Mouse (Mus musculus) lung, embryonic 16.5 days (tissue): ENCODE results near the gene Dhx40. TPM values are rescaled to one million over a fixed set of nuclear protein-coding genes. Genes with fewer than 3 reads are reported as not detected.
A peak's percentile ranks its signal among the peaks of the same experiment; 100 is the strongest.
"Not testable (repeated sequence)": the region's sequence is repeated elsewhere in the genome, so short reads cannot be mapped to it uniquely, and the experiment has no call there.

Source experiments
- ATAC-seq: fragments of 200-750 bp; cut with Nextera tagmentation; 2 replicates; pipeline ENCODE4 v1.8.0; 2017; ENCODE audit warnings: low read depth, mild to moderate bottlenecking, moderate library complexity
- H3K27ac ChIP-seq: fragments of 300-500 bp; sonication (generic); 2 replicates; pipeline ENCODE4 v1.5.1; 2014; ENCODE audit warnings: mild to moderate bottlenecking, control low read depth, low read length
- H3K27me3 ChIP-seq: fragments of 300-500 bp; sonication (generic); 2 replicates; pipeline ENCODE4 v1.6.1; 2014; ENCODE audit warnings: low read depth, low read length, mixed read lengths; ENCODE audit not compliant: control insufficient read depth, insufficient read depth
- H3K36me3 ChIP-seq: fragments of 300-500 bp; sonication (generic); 2 replicates; pipeline ENCODE4 v1.6.1; 2014; ENCODE audit warnings: low read length; ENCODE audit not compliant: control insufficient read depth, insufficient read depth
- H3K4me1 ChIP-seq: fragments of 300-500 bp; sonication (generic); replicated peaks from 2 replicates; pipeline ENCODE4 v1.6.1; 2014; ENCODE audit warnings: low read length, mixed read lengths; ENCODE audit not compliant: control insufficient read depth, insufficient read depth
- H3K4me2 ChIP-seq: fragments of 300-500 bp; sonication (generic); 2 replicates; pipeline ENCODE4 v1.6.1; 2014; ENCODE audit warnings: low read depth, low read length, control low read depth
- H3K4me3 ChIP-seq: fragments of 300-500 bp; sonication (generic); 2 replicates; pipeline ENCODE4 v1.5.1; 2014; ENCODE audit warnings: mild to moderate bottlenecking, low read length, control low read depth
- H3K9ac ChIP-seq: fragments of 300-500 bp; sonication (generic); 2 replicates; pipeline ENCODE4 v1.6.1; 2014; ENCODE audit warnings: low read length, control low read depth
- H3K9me3 ChIP-seq: fragments of 300-500 bp; sonication (generic); 2 replicates; pipeline ENCODE4 v1.6.1; 2016; ENCODE audit warnings: low read length; ENCODE audit not compliant: control insufficient read depth
- WGBS: fragments of 180-500 bp; shearing (Covaris S2); extraction: QIAGEN DNeasy Blood & Tissue Kit; methylation state at CpG from one replicate; pipeline ENCODE4 v1.1.7; 2014; 5-methylcytosine and 5-hydroxymethylcytosine counted together
- polyA plus RNA-seq: library from polyadenylated mRNA; unstranded; fragments of >200 nt; fragmentation: Nextera tagmentation; extraction: Ambion mirVana; gene quantifications from 2 replicates; pipeline ENCODE4 v1.2.1, GENCODE M21; 2015

Dhx40 gene
- polyA plus RNA-seq, 1 experiment from 2014 or later, result 28.4 TPM

DNA sequence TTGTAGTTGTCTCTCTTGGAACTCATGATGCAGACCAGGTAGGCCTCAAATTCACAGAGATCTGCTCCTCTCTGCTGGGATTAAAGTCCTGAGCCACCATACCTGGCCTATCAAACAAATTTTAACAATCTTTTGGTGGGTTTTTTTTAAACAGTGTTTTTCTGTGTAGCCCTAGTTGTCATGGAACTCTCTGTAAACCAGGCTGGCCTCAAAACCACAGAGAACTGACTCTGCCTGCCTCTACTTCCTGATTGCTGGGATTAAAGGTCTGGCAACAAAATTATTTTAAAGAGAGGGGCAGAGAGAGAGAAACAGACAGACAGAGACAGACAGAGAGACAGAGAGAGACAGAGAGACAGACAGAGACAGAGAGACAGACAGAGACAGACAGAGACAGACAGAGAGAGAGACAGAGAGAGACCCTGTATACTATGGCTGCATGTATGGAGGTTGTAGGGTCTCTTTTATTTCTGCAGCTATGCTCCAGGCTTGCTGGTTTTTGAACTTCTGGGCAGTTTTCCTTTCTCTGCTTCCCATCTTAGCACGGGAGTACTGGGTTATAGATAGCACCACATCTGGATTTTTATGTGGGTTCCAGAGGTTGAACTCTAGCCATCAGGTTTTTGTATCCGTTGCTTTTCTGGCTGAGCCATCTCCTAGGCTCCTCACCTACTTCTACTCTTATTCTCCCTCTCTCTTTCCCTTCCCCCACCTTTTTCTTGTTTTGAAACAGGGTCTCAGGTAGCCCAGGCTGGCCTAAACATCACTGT lies 20.1 kb upstream of the Dhx40 start:
- no peak overlapping the region for H3K4me2 ChIP-seq
- no peaks in the 10 kb centered on the region for H3K4me1 ChIP-seq
- H3K27me3 ChIP-seq, result no peaks in the 10 kb centered on the region
- H3K36me3 ChIP-seq, result no peaks in the 10 kb centered on the region
- no peaks in the 10 kb centered on the region for H3K9me3 ChIP-seq
- H3K4me3 ChIP-seq, result no peak overlapping the region
- WGBS, result 70% methylated on average over 2 of the region's 2 CpGs
- H3K27ac ChIP-seq, result no peak overlapping the region; the same call in 1 of the 2 replicates
- ATAC-seq, result no peak
- peak overlapping the region; percentile 20; the same call in 1 of the 2 replicates for H3K9ac ChIP-seq

DNA sequence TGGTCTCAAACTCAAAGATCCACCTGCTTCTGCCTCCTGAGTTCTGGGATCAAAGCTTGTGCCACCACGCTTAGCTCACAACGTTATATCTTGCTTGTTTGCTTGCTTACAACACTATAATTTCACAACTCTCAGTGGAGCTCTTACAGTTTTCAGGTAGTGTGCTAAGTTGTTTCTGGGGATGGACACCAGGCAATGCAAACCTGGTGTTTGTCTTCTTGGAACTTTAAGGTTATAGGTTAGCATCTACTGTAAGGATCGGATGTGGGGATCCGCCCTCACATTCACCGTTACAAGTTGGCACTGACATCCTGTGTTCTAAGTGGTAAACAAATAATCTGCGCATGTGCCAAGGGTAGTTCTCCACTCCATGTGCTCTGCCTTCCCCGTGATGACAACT lies 16.9 kb upstream of the Dhx40 start:
- Histone ChIP-seq H3K4me2 (no peak overlapping the region), H3K4me1 (no peaks in the 10 kb centered on the region), H3K36me3 (no peaks in the 10 kb centered on the region), H3K9me3 (no peaks in the 10 kb centered on the region), H3K9ac (no peak overlapping the region), H3K27me3 (no peaks in the 10 kb centered on the region), H3K27ac (no peak overlapping the region), H3K4me3 (no peak overlapping the region)
- WGBS, result 88% methylated on average over 6 of the region's 7 CpGs
- no peak for ATAC-seq

DNA sequence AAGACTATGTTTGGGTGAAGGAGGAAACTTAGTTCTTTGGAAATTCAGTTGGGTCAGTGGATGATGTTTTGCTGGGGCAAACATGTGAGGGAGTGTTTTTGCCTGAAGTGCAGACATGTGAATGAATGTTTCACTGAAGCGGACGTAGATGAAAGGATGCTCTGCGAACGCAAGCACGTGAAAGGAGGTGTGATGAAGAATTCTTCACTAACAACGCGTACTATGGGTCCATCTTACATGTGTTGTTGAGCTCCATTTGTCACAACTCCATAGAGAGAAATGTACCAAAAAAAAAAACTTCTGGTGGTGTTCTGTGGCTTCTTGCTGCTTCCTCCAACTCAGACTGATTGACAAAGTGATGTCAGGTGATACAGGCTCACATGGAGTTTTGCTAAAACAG lies 15.0 kb upstream of the Dhx40 start:
- no peak overlapping the region for H3K27ac ChIP-seq
- H3K4me2 ChIP-seq, result no peak overlapping the region
- WGBS, result 77% methylated on average over 7 of the region's 7 CpGs
- no peak for ATAC-seq
- no peak overlapping the region for H3K4me3 ChIP-seq
- H3K9ac ChIP-seq, result no peak overlapping the region
- no peaks in the 10 kb centered on the region for H3K9me3 ChIP-seq
- no peaks in the 10 kb centered on the region for H3K27me3 ChIP-seq
- H3K4me1 ChIP-seq, result no peaks in the 10 kb centered on the region
- no peaks in the 10 kb centered on the region for H3K36me3 ChIP-seq

DNA sequence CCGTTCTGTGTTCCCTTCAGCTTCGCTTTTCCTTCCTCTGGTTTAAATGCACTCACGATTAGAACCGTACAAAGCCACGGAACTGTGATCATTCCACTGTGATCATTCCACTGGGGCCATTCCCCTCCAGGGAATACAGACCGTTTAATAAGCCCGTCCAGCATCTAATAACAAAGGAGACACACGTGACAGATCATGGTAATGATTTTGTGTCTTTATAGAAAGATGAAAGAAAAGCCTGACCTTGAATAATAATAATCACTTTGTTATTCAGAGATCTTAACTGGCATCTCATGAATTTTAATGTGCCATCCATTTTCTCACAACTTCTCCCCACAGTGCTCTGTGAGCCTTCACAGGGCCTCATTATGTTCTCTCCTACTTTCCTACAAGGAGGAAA lies 12.0 kb upstream of the Dhx40 start:
- Histone ChIP-seq H3K9ac (no peak overlapping the region), H3K9me3 (no peaks in the 10 kb centered on the region), H3K27ac (no peak overlapping the region), H3K36me3 (no peaks in the 10 kb centered on the region), H3K4me3 (no peak overlapping the region), H3K4me1 (no peaks in the 10 kb centered on the region), H3K27me3 (no peaks in the 10 kb centered on the region), H3K4me2 (no peak overlapping the region)
- WGBS, result 78% methylated on average over 8 of the region's 8 CpGs
- no peak for ATAC-seq

DNA sequence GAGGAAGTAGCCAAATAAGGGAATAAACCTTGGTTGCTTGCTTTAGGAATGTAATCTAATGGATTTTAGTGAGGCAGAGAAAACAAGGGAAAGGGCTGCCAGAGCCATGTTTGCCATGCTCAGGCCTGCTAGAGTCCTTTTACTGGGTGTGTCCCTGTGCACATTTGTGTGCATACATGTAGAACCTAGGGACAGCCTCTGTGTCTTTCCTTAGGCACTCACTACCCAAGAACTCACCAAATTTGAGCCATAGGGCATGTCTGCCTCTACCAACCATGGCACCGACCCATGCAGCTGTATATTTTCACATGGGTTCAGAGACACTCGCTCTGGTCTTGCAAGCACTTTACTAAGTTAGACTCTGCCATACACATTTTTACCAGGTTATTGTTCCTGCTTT lies 11.4 kb upstream of the Dhx40 start:
- H3K4me3 ChIP-seq, result no peak overlapping the region
- H3K27me3 ChIP-seq, result no peaks in the 10 kb centered on the region
- no peak for ATAC-seq
- WGBS, result 81% methylated on average over 2 of the region's 2 CpGs
- no peaks in the 10 kb centered on the region for H3K9me3 ChIP-seq
- H3K4me2 ChIP-seq, result no peak overlapping the region
- no peak overlapping the region for H3K27ac ChIP-seq
- no peaks in the 10 kb centered on the region for H3K36me3 ChIP-seq
- H3K4me1 ChIP-seq, result no peaks in the 10 kb centered on the region
- H3K9ac ChIP-seq, result no peak overlapping the region

DNA sequence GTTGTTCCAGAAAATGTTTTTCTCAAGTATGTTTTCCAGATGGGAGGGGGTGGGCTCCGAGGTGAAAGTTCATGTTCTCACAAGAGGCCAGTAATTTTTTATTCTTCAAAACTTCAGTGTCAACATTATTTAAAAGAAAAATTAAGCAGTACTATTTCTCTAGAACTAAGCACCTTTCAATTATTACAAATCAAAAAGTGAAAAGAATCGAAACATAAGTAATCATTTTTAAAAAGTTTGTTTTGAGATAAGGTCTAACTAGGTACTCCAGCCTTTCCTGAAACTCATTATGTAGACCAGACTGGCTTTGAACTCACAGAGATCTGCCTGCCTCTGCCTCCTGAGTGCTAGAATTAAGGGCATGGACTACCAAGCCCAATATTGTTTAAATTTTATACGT lies 8.7 kb upstream of the Dhx40 start:
- not testable (repeated sequence) for H3K4me3 ChIP-seq, H3K27me3 ChIP-seq, H3K9me3 ChIP-seq, H3K27ac ChIP-seq, H3K36me3 ChIP-seq, ATAC-seq, H3K4me2 ChIP-seq, H3K4me1 ChIP-seq, H3K9ac ChIP-seq
- 72% methylated on average over 3 of the region's 3 CpGs for WGBS

DNA sequence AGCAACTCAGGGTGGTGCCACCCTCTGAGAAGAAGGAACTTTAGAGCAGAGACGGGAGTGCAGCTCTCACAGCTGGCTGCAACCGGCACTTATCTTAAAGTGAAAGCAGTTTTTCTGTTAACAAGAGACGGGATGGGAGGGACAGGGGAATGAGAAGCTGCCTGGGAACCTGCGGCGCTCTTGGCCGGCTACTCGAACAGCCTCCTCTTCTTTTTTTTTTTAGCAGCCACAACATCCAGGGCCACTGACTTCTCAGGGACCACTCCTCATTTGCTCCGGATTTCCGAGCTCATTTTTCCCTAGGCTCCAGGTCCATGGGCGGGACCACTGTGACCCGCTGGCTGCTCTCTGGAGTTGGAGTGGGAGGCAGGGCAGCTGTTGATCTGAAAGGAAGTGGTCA lies 6.9 kb upstream of the Dhx40 start:
- H3K4me2 ChIP-seq, H3K27me3 ChIP-seq, H3K4me1 ChIP-seq, ATAC-seq, H3K36me3 ChIP-seq, H3K27ac ChIP-seq, H3K9me3 ChIP-seq, H3K4me3 ChIP-seq, H3K9ac ChIP-seq: not testable (repeated sequence)
- WGBS, result 0% methylated on average over 6 of the region's 11 CpGs

DNA sequence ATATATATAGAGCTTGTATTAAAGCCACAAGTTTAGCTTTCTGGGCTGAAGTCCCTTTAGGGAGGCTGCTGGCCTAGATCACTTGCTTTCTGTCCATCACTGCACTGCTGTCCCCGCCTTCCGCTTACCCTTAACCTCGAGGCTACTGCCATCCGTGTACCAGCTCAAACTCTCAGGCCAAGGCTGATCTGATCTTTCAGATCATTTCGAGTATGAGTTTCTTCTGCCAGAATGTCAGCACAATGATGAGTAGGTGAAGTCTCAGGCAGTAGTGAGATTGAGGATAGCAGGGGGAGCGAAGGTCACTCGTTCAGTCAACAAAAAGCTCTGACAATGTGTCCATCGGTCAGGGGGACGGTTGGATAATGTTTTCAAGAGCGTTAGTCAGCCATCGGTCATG lies 5.7 kb upstream of the Dhx40 start:
- 41% methylated on average over 5 of the region's 11 CpGs for WGBS
- not testable (repeated sequence) for H3K9me3 ChIP-seq, H3K27ac ChIP-seq, ATAC-seq, H3K4me1 ChIP-seq, H3K4me3 ChIP-seq, H3K27me3 ChIP-seq, H3K4me2 ChIP-seq, H3K36me3 ChIP-seq, H3K9ac ChIP-seq

DNA sequence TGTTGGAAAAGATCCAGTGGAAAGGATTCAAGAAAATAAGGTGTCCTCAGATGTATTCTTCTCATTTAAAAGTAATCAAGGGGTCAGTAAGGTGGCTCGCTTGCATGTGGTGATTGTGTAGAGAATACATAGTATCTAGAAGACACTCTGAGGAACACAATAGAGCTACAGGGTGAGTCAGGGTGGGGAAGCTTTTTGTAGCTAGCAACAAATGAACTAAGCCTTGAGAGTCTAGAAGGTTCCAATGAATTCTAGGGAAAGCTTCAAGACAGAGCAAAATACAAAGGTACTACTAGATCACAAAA lies 3.7 kb upstream of the Dhx40 start:
- WGBS, result 94% methylated on average over 1 of the region's 1 CpGs
- Histone ChIP-seq H3K9me3 (no peaks in the 10 kb centered on the region), H3K27me3 (no peaks in the 10 kb centered on the region; the same call in 1 of the 2 replicates), H3K4me2 (no peak overlapping the region), H3K9ac (no peak overlapping the region), H3K4me1 (peaks cover 7% of the 10 kb centered on the region), H3K4me3 (no peak overlapping the region), H3K27ac (no peak overlapping the region), H3K36me3 (no peaks in the 10 kb centered on the region)
- no peak for ATAC-seq
